Mouse (Mus musculus): Measurements from ENCODE around the gene Gm15107. TPM values are rescaled to one million over a fixed set of nuclear protein-coding genes. Genes with fewer than 3 reads are reported as not detected.

Gm15107 gene
- polyA plus RNA-seq (2012; rRNA removed; ENCODE audit: low replicate concordance): not detected in 2 replicates

GRCm38 (mm10) chrX:148180424-148180823 is at the start of gene Gm15107:
Gene Gm15107, plus strand, starts transcription at chrX:148180724.

Other genes with a start within 250 kb of the Gm15107 start
- not detected in 2 replicates for gene Gm15080, start 187.7 kb upstream of the Gm15107 start, polyA plus RNA-seq (2012; rRNA removed; ENCODE audit: low replicate concordance)

All from mammary gland, adult 2 months (tissue).